Mouse (Mus musculus) forebrain, embryonic 14.5 days (tissue): ENCODE data around the gene Impg2. TPM values are rescaled to one million over a fixed set of nuclear protein-coding genes. Genes with fewer than 3 reads are reported as not detected.

ENCODE experiments used
- ATAC-seq: fragments of 200-750 bp; cut with Nextera tagmentation; 2 replicates; pipeline ENCODE4 v1.8.0; 2017; ENCODE audit warnings: mild to moderate bottlenecking, moderate library complexity
- DNase-seq: peaks from one replicate; pipeline ENCODE4 v3.0.0-alpha.2; 2015; ENCODE audit warnings: low spot score
- H3K27ac ChIP-seq: fragments of 300-500 bp; sonication (generic); 2 replicates; pipeline ENCODE4 v1.5.1; 2014; ENCODE audit warnings: low read depth, mild to moderate bottlenecking, control low read depth, low read length, moderate library complexity
- H3K27me3 ChIP-seq: fragments of 300-500 bp; sonication (generic); replicated peaks from 2 replicates; pipeline ENCODE4 v1.6.1; 2014; ENCODE audit warnings: low read length, control low read depth, mixed read lengths; ENCODE audit not compliant: control insufficient read depth, insufficient read depth
- H3K36me3 ChIP-seq: fragments of 300-500 bp; sonication (generic); 2 replicates; pipeline ENCODE4 v1.6.1; 2014; ENCODE audit warnings: low read length, control low read depth; ENCODE audit not compliant: control insufficient read depth, insufficient read depth
- H3K4me1 ChIP-seq: fragments of 300-500 bp; sonication (generic); 2 replicates; pipeline ENCODE4 v1.6.1; 2014; ENCODE audit warnings: antibody characterized with exemption, low read length, control low read depth; ENCODE audit not compliant: control insufficient read depth, insufficient read depth
- H3K4me2 ChIP-seq: fragments of 300-500 bp; sonication (generic); 2 replicates; pipeline ENCODE4 v1.6.1; 2014; ENCODE audit warnings: mild to moderate bottlenecking, control low read depth, low read length
- H3K4me3 ChIP-seq: fragments of 300-500 bp; sonication (generic); 2 replicates; pipeline ENCODE4 v1.5.1; 2014; ENCODE audit warnings: low read depth, low read length, control low read depth
- H3K9ac ChIP-seq: fragments of 300-500 bp; sonication (generic); 2 replicates; pipeline ENCODE4 v1.6.1; 2014; ENCODE audit warnings: mild to moderate bottlenecking, low read length, control low read depth, moderate library complexity
- H3K9me3 ChIP-seq: fragments of 300-500 bp; sonication (generic); replicated peaks from 2 replicates; pipeline ENCODE4 v1.6.1; 2016; ENCODE audit warnings: low read length, control low read depth, mixed read lengths; ENCODE audit not compliant: control insufficient read depth
- WGBS: fragments of 180-500 bp; shearing (Covaris S2); extraction: QIAGEN DNeasy Blood & Tissue Kit; methylation state at CpG from one replicate; pipeline ENCODE4 v1.1.7; 2014; 5-methylcytosine and 5-hydroxymethylcytosine counted together
- polyA plus RNA-seq: library from polyadenylated mRNA; unstranded; fragments of >200 nt; fragmentation: Nextera tagmentation; extraction: Ambion mirVana; gene quantifications from 2 replicates; pipeline ENCODE4 v1.2.1, GENCODE M21; 2014

Impg2 gene
- polyA plus RNA-seq, 1 experiment from 2014 or later: 0.25 TPM

- 55% methylated on average over 10 of the region's 10 CpGs for WGBS
These were observed 27.2 kb downstream of the Impg2 start for GRCm38 (mm10) chr16:56231300-56231699.

GRCm38 (mm10) chr16:56232736-56233135, 28.6 kb downstream of the Impg2 start:
- Histone ChIP-seq H3K36me3 (no peaks in the 10 kb centered on the region), H3K27ac (no peak overlapping the region), H3K4me3 (no peak overlapping the region), H3K27me3 (no peaks in the 10 kb centered on the region), H3K4me2 (no peak overlapping the region), H3K4me1 (no peaks in the 10 kb centered on the region), H3K9me3 (no peaks in the 10 kb centered on the region), H3K9ac (no peak overlapping the region)
- DNase-seq (no peak), ATAC-seq (no peak)
- 88% methylated on average over 10 of the region's 10 CpGs for WGBS

More at GRCm38 (mm10) chr16:56231300-56231699, 27.2 kb downstream of the Impg2 start:
- Histone ChIP-seq H3K27me3 (no peaks in the 10 kb centered on the region), H3K9ac (no peak overlapping the region), H3K27ac (no peak overlapping the region), H3K4me2 (no peak overlapping the region), H3K36me3 (no peaks in the 10 kb centered on the region), H3K4me1 (no peaks in the 10 kb centered on the region), H3K4me3 (no peak overlapping the region), H3K9me3 (no peaks in the 10 kb centered on the region)
- ATAC-seq (no peak), DNase-seq (peak; percentile 31)

DNA sequence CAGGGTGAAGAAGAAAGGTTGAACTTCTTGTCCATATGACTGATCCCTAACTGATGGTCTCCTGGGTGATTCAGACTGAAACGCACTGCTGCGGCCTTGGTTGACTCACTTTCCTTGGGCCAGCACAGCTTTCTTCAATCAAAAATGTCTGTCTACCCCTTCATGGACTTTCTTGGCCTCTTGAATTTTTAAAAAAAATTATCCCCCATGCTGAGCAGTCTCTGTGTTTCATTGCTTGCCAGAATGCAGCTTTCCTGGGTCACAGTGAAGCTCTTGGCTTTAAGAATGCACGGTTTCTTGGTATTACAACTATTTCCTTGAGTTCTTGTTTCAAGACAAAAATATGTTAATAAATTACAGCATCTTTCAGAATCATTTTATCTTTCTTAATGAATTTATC, 41.9 kb downstream of the Impg2 start:
- Histone ChIP-seq H3K36me3 (no peaks in the 10 kb centered on the region), H3K27ac (no peak overlapping the region), H3K9ac (no peak overlapping the region), H3K4me3 (no peak overlapping the region), H3K27me3 (no peaks in the 10 kb centered on the region), H3K4me1 (no peaks in the 10 kb centered on the region), H3K4me2 (no peak overlapping the region), H3K9me3 (no peaks in the 10 kb centered on the region)
- ATAC-seq (no peak), DNase-seq (no peak)
- over 99% methylated on average over 3 of the region's 3 CpGs for WGBS

DNA sequence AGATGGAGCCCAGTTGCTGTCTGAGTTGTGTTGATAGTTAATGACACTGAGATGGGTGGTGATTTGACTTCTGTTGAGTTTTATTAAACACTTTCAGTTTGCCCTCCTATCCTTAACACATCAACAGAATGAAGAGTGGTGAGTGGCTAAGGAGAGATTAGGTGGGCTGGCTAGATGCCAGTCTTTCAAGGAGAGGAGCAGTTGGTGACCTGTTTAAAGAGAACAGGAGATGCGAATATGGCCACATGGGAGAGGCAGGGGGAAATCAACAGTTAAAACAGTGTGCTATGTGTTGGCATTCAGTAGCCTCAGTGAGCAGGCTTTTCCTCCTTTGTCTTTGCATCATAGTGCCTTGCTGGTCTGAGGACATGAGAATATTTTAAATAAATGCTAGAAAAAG, 69.8 kb downstream of the Impg2 start:
- DNase-seq (no peak), ATAC-seq (no peak)
- no peaks in the 10 kb centered on the region for H3K4me1 ChIP-seq
- H3K4me2 ChIP-seq: no peak overlapping the region
- H3K4me3 ChIP-seq: no peak overlapping the region
- WGBS: 67% methylated on average over 1 of the region's 1 CpGs
- H3K9ac ChIP-seq: no peak overlapping the region
- H3K9me3 ChIP-seq: no peaks in the 10 kb centered on the region
- no peaks in the 10 kb centered on the region for H3K27me3 ChIP-seq
- H3K36me3 ChIP-seq: no peaks in the 10 kb centered on the region
- H3K27ac ChIP-seq: no peak overlapping the region

- WGBS: 84% methylated on average over 9 of the region's 9 CpGs
- DNase-seq (no peak), ATAC-seq (no peak)
- H3K9ac ChIP-seq: no peak overlapping the region
- no peaks in the 10 kb centered on the region for H3K36me3 ChIP-seq
- no peak overlapping the region for H3K4me3 ChIP-seq
- H3K4me2 ChIP-seq: no peak overlapping the region
- no peaks in the 10 kb centered on the region for H3K4me1 ChIP-seq
- no peaks in the 10 kb centered on the region for H3K27me3 ChIP-seq
- H3K9me3 ChIP-seq: no peaks in the 10 kb centered on the region
- H3K27ac ChIP-seq: no peak overlapping the region
These were observed 74.9 kb downstream of the Impg2 start for GRCm38 (mm10) chr16:56279060-56279459.

DNA sequence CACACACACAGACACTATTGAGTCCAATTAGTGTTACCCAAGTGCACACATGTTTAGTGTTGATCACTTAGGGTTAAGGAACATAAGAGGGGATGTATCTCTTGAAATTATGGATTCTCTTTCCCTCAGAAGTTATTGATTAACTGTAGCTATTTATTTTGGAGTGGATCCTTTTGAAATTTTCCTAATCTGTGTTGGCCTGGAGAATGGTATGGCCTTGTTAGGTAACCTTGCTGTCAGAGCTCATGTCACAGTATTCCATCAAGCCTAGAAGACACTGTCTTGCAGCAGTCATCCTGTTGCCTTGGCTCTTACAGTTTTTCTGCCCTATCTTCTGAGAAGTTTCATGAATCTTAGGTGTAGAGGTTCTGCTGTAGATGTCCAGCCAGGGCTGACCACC, 75.6 kb downstream of the Impg2 start:
- no peak for ATAC-seq
- no peak for DNase-seq

DNA sequence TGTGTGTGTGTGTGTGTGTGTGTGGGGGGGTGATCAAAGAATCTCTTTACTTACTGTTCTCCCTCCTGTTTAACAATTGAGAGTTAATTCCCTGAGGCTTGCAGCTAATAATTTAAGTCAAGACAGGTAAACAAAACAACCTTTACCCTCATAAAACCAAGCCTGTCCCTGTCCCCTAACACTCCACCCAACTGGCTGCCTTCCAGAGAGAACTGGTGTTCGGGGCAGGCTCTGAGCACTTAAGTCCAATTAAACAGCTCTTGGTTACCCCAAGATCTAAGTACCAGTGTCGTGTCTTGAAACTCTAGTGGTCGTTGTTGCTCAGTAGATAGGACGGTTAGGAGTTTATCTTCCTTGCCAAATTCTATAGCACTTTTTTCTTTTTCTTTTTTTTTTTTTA, 77.2 kb downstream of the Impg2 start:
- no peak for ATAC-seq
- Histone ChIP-seq H3K36me3 (no peaks in the 10 kb centered on the region), H3K4me2 (no peak overlapping the region), H3K27me3 (no peaks in the 10 kb centered on the region), H3K9me3 (no peaks in the 10 kb centered on the region), H3K4me1 (no peaks in the 10 kb centered on the region), H3K9ac (no peak overlapping the region), H3K27ac (no peak overlapping the region), H3K4me3 (no peak overlapping the region)
- DNase-seq: no peak
- WGBS: 84% methylated on average over 4 of the region's 4 CpGs

More for the DNA sequence above, 75.6 kb downstream of the Impg2 start:
- no peaks in the 10 kb centered on the region for H3K36me3 ChIP-seq
- no peaks in the 10 kb centered on the region for H3K4me1 ChIP-seq
- H3K4me2 ChIP-seq: no peak overlapping the region
- no peak overlapping the region for H3K27ac ChIP-seq
- no peak overlapping the region for H3K9ac ChIP-seq
- no peaks in the 10 kb centered on the region for H3K27me3 ChIP-seq
- H3K9me3 ChIP-seq: no peaks in the 10 kb centered on the region
- no peak overlapping the region for H3K4me3 ChIP-seq

DNA sequence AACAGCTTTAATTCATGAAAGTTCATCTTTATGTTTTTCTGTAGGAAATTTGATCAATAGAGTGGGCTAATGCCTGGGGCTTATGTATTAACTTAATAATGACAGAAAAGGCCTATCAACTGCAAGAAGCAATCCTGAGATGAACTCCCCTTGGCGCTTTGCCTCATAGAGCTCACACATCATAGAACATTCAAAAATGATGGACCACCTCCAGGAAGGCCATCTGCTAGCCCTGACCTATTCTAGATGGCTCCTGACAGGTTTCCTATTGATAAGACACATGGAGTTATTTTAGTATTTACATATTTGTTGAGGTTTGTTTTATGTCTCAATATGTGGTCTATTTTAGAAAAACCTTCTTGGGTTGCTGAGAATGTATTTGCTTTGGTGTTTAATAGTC, 79.2 kb downstream of the Impg2 start:
- Histone ChIP-seq H3K27ac (no peak overlapping the region), H3K27me3 (no peaks in the 10 kb centered on the region), H3K9ac (no peak overlapping the region), H3K4me1 (no peaks in the 10 kb centered on the region), H3K4me3 (no peak overlapping the region), H3K36me3 (no peaks in the 10 kb centered on the region), H3K9me3 (no peaks in the 10 kb centered on the region), H3K4me2 (no peak overlapping the region)
- 86% methylated on average over 1 of the region's 1 CpGs for WGBS
- ATAC-seq (no peak), DNase-seq (no peak)

DNA sequence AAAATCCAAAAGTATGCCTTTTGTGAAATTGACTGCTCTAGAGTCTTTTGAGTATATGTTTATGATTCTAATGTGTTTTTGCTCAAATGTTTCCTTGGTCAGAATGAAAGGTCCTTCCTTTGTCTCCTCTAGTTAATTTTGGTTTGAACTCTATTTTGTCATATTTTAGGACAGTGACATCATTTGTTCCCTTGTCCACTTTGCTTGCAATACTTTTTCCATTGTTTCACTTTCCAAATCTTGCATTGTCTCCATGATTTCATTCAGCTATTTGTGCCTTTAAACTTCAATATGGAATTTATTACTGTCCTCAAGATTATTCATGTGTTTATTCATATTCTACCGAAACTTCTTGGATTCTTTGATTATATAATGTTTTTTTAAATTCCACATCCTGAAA, 79.8 kb downstream of the Impg2 start:
- no peak overlapping the region for H3K9ac ChIP-seq
- H3K4me1 ChIP-seq: no peaks in the 10 kb centered on the region
- no peak overlapping the region for H3K4me3 ChIP-seq
- ATAC-seq (no peak), DNase-seq (no peak)
- 89% methylated on average over 1 of the region's 1 CpGs for WGBS
- no peaks in the 10 kb centered on the region for H3K27me3 ChIP-seq
- no peaks in the 10 kb centered on the region for H3K9me3 ChIP-seq
- H3K27ac ChIP-seq: no peak overlapping the region
- H3K36me3 ChIP-seq: no peaks in the 10 kb centered on the region
- no peak overlapping the region for H3K4me2 ChIP-seq
